Mouse (Mus musculus) colon, adult 2 months (tissue): ENCODE results near the gene Vpreb3. TPM values are rescaled to one million over a fixed set of nuclear protein-coding genes. Genes with fewer than 3 reads are reported as not detected.

ENCODE experiments used
- polyA plus RNA-seq: library from polyadenylated mRNA; depleted of rRNA; stranded (reverse); fragments of >200 nt; gene quantifications from 2 replicates; pipeline ENCODE4 v1.2.3, GENCODE M21; 2012; rRNA removed

Vpreb3 gene
- polyA plus RNA-seq = 8.1 and 9.0 TPM in 2 replicates

DNA sequence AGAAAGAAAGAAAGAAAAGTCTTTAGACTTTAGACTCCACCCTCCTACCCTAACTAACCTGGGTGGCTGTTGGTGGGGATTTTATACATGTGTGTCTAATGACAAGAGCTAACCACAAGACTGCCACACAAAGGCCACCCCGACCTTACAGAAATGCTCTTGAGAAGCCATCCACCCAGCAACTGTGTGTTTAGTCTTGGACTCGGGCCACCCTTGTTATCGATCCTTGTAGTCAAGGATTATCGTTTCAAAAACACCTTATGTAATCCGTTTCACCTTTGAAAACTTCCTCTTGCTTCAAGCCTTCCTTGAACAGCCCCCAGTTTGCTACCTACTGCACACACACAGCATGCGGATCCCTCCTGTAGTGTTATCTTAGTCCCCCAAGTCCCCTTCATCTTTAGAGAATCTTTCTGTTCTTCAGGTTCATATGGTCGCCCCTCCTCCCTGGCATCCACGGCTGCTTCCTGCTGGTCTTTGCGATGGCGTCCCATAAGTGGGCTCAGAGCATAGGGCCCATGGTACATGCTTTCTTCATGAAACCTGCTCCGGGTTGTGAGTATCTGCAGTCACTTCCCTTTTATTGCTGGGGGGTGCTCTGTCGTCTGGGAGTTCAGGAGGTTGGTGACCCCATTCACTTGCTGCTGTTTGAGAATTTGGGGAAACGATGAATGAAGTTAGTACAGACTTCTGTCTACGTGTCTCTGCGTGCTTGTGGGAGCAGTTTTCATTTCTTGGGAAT lies at the start of gene Vpreb3:
TSS of gene Vpreb3 (plus strand) at position 322 of the 742 bp plus-strand sequence.

GRCm38 (mm10) chr10:75893089-75893750 lies 49.6 kb upstream of the Vpreb3 start, which contains the start of gene Derl3:
Gene Derl3 (plus strand): TSS chr10:75893413.

DNA sequence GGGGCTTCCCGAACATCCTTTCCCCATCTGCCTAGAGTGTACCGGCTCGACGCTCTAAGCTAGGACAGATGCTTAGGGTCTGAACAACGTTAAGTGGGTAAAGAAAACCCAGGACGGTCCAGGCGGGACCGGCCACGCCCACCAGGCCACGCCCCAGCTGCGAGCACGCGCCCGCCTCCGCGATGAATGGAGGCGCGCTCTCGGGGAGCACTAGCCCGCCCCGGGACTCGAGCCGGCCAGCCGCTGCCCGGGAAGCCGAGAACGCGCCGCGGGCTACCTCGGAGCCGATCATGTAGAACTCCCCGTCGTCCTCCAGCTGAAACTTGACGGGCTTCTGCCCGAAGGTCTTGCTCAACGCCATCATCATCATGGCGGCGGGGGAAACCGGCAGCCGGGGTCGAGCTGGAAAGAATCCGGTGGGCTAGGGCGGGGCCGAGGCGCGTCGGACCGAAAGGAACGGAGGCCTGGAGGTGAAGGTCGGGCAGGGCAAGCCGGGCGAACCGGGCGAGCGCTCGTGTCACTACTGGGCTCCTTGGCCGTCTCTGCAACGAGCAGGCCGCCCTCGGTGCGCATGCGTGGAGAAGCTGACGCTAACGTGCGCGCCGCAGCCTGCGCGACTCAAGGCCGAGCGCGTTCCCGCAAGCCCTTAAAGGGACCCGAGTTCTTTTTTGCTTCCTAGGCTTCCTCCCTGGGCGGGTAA lies 21.7 kb upstream of the Vpreb3 start, which contains the start of gene Smarcb1:
TSS of gene Smarcb1 (minus strand) at position 592 of the 700 bp plus-strand sequence.

DNA sequence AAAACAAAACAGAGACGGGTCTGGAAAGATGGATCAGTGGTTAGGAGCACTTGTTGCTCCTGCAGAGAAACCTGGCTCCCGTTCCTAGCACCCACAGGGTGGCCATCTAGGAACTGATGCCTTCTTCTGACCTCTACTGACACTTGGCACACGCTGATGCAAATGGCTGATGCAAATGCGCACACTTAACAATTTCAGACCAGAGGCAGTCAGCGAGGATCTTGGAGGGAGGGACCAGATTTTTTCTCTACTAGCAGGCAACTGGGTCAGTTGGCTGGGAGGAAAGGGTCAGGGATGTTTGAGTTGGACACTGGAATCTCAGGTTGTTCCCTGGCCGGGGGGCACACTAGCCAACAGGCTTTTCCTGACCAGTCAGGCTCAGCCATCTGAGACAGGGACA lies 10.0 kb upstream of the Vpreb3 start, which contains the start of gene Chchd10:
TSS of gene Chchd10 (plus strand) at position 240 of the 400 bp plus-strand sequence.

GRCm38 (mm10) chr10:75935680-75936541 lies 6.9 kb upstream of the Vpreb3 start, which contains the start of gene Mmp11:
Gene Mmp11 (minus strand): TSS chr10:75936496.

DNA sequence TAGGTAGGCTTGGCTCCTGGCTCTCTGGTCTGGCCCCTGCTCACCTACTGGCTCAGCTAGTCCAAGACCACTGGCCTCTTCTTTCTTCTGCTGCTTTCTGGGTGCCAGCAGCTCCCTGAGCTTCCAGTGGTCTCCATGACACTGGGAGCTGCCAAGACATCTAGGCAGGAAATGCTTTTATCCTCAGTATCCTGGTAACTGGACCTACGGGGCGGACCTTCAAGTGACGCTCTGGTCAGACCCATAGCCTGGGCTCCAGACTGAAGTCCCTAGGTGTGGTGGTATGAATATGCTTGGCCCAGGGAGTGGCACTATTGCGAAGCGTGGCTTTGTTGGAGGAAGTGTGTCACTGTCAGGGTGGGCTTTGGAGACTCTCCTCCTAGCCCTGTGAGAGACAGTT lies 2.3 kb upstream of the Vpreb3 start, which contains the start of gene Gm867:
TSS of gene Gm867 (minus strand) at position 153 of the 400 bp plus-strand sequence.

DNA sequence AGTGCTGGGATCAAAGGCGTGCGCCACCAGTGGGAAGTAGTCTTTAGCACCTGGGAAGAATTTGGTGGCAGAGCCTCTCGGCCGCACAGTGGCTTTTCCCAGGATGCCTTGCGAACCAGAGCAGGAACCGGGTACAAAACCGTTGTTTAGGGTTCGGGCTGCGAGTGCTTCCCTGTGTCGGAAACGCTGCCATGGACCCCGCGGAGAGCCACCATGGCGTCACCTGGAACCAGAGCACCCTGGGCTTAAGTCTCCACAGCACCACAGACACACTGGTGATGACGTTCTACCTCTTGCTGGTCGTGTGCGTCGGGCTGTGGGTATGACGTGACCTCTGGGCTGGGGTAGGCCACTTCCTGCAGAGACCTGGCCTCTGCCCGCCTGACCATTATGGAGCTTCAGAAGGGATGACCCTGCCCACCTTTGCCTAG lies 11.5 kb downstream of the Vpreb3 start, which contains the start of gene Gm5134:
TSS of gene Gm5134 (plus strand) at position 134 of the 431 bp plus-strand sequence.

Other genes with a start within 250 kb of the Vpreb3 start
- 35.2 and 40.9 TPM in 2 replicates for gene Cabin1, start 178.7 kb upstream of the Vpreb3 start, polyA plus RNA-seq
- gene Ddt, start 169.6 kb upstream of the Vpreb3 start, polyA plus RNA-seq = 91.9 and 107 TPM in 2 replicates
- gene Gm20441, start 162.1 kb upstream of the Vpreb3 start, polyA plus RNA-seq = 0.49 TPM in 1 of 2 replicates, not detected in the other
- gene Gstt3, start 161.6 kb upstream of the Vpreb3 start, polyA plus RNA-seq = 79.4 and 82.9 TPM in 2 replicates
- 91.1 and 94.9 TPM in 2 replicates for gene Gstt1, start 144.5 kb upstream of the Vpreb3 start, polyA plus RNA-seq
- 0.13 TPM in 1 of 2 replicates, not detected in the other for gene Gstt4, start 120.5 kb upstream of the Vpreb3 start, polyA plus RNA-seq
- gene Gstt2, start 105.6 kb upstream of the Vpreb3 start, polyA plus RNA-seq = 202 and 342 TPM in 2 replicates
- 757 and 966 TPM in 2 replicates for gene Mif, start 82.8 kb upstream of the Vpreb3 start, polyA plus RNA-seq
- 42.2 and 68.7 TPM in 2 replicates for gene Derl3, start 49.6 kb upstream of the Vpreb3 start, polyA plus RNA-seq
- 37.4 and 43.5 TPM in 2 replicates for gene Smarcb1, start 21.4 kb upstream of the Vpreb3 start, polyA plus RNA-seq
- 907 and 1,047 TPM in 2 replicates for gene Chchd10, start 9.9 kb upstream of the Vpreb3 start, polyA plus RNA-seq
- 18.7 and 22.4 TPM in 2 replicates for gene Mmp11, start 6.6 kb upstream of the Vpreb3 start, polyA plus RNA-seq
- not detected in 2 replicates for gene Gm867, start 2.4 kb upstream of the Vpreb3 start, polyA plus RNA-seq
- 0.12 and 0.13 TPM in 2 replicates for gene Gm5134, start 11.5 kb downstream of the Vpreb3 start, polyA plus RNA-seq
- gene Zfp280b, start 89.6 kb downstream of the Vpreb3 start, polyA plus RNA-seq = 5.3 and 5.5 TPM in 2 replicates
- not detected in 2 replicates for gene Slc5a4b, start 167.9 kb downstream of the Vpreb3 start, polyA plus RNA-seq
- gene Slc5a4a, start 204.4 kb downstream of the Vpreb3 start, polyA plus RNA-seq = not detected in 2 replicates